Mouse (Mus musculus) heart, postnatal 14 days (tissue): ENCODE results near the gene Zfand3. TPM values are rescaled to one million over a fixed set of nuclear protein-coding genes. Genes with fewer than 3 reads are reported as not detected.

ENCODE experiments used
- DNase-seq, 2 experiments: peaks; one replicate each; pipeline ENCODE4 v3.0.0; 2021 to 2022
- intact Hi-C: fragments of 180-260 bp; cut with DNase I; formaldehyde crosslinking; loops from one replicate; pipeline ENCODE4 v1.15.1; 2025
- total RNA-seq, 2 experiments: library from RNA; stranded (reverse); gene quantifications; 2 replicates each; pipeline ENCODE4 v1.2.3; 2021

Zfand3 gene
- total RNA-seq, 2 experiments from 2014 or later: 118 to 128 TPM

GRCm38 (mm10) chr17:30241061-30241460 lies 236.5 kb downstream of the Zfand3 start:
- intact Hi-C loops: no loop called here
- no peak for DNase-seq

DNA sequence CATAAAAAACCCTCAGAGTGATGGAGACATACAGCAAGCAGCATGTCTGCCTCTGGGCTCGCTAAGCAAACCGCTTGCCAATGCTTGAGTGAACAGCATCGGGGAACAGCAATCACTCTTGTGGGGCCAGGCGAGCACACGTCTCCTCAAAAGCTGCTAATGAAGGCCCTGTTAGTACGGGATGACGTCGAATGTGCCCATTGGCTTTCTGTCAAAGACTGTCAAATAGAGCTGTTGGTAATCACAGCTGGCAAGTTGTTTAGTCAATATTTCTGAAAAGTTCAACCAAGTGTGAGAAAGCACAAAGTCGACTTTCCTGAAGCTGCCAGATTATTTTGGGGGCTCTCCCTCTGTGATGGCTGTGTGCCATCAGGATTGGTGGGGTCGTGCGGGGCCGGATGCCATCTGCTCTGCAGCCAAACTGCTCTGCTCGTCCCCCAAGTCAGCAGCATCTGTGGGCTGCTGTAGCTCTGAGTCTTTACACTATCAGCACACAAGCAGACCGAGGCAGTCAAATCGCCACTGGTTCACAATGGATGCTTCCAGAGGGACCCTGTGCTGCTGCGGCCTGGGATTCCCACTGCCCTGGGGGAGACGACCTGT lies 237.3 kb downstream of the Zfand3 start:
- no peak for DNase-seq
- intact Hi-C loops: no loop called here

- no peak for DNase-seq
- intact Hi-C loops: no loop called here
Measured at GRCm38 (mm10) chr17:30242647-30243046, 238.1 kb downstream of the Zfand3 start.

GRCm38 (mm10) chr17:30243540-30243939 lies 239.0 kb downstream of the Zfand3 start:
- no peak for DNase-seq
- intact Hi-C loops: no loop called here

- peak in 1 of 2 experiments; percentile 33 for DNase-seq
- intact Hi-C loops: no loop called here
Measured at GRCm38 (mm10) chr17:30244651-30245307, 240.2 kb downstream of the Zfand3 start.

GRCm38 (mm10) chr17:30245308-30245706 lies 240.8 kb downstream of the Zfand3 start:
- DNase-seq: peak; percentile 26 to 49
- intact Hi-C loops: no loop called here

- intact Hi-C loops: loop anchor here (10.0 kb wide), 1 partner anchor 278 kb away; the partner anchor contains the start of gene Mdga1
- no peak for DNase-seq
Measured at GRCm38 (mm10) chr17:30253028-30253427, 248.5 kb downstream of the Zfand3 start.

DNA sequence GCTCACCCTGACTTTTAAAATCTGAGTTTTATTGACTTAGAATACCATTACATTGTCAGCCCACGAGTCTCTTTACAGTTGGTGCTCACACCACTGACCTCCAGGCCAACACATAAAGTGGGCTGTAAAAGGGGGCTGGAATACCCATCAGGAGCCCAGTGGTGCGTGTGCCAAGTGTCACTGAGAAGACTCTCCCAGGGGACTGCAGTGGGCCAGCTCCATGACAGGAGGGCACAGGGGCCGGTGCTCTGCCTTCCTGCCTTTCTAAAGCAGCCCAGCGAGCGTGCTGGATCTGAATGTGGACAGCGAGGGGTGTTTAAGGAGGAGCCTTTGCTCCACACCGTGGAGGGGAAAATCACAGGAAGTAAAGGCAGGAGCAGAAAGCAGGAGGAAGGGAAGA lies 249.4 kb downstream of the Zfand3 start:
- intact Hi-C loops: loop anchor here (10.0 kb wide), 1 partner anchor 279 kb away; the partner anchor contains the start of gene Mdga1

GRCm38 (mm10) chr17:30255928-30256560 lies 251.5 kb downstream of the Zfand3 start:
- intact Hi-C loops: loop anchor here (10.0 kb wide), 1 partner anchor 281 kb away; the partner anchor contains the start of gene Mdga1
- no peak for DNase-seq

More for the DNA sequence above, 249.4 kb downstream of the Zfand3 start:
- DNase-seq: no peak

DNA sequence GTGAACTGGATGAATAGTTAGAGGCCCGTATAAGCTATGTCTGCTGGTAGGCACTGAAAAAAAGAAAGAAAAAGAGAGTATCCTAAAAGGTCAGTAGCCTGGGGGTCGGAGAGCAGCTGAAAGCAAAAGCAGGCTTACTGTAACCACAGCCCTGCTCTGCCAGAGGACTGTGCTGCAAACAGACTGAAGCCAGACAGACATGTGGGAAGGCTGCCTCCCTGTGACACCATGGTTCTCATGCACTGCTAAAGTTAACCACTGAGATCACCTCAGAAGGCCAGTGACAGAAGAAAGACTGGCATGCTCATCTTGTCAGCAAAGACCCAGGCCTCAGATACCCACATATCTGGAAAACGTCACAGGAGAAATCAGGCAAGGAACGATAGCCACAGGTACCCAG lies 253.9 kb downstream of the Zfand3 start:
- intact Hi-C loops: loop anchor here (10.0 kb wide), 1 partner anchor 284 kb away; the partner anchor contains the start of gene Mdga1
- DNase-seq: peak; percentile 21 to 33

- intact Hi-C loops: loop anchor here (10.0 kb wide), 1 partner anchor 285 kb away; the partner anchor contains the start of gene Mdga1
- DNase-seq: no peak
Measured at GRCm38 (mm10) chr17:30259938-30260337, 255.4 kb downstream of the Zfand3 start.

Other genes with a start within 250 kb of the Zfand3 start
- 10 to 100 TPM; 16.0 to 22.2 TPM for gene Mdga1, start 34.6 kb upstream of the Zfand3 start, total RNA-seq